Mouse (Mus musculus): ENCODE results near the gene Taar7d. TPM values are rescaled to one million over a fixed set of nuclear protein-coding genes. Genes with fewer than 3 reads are reported as not detected.

Taar7d gene
- total RNA-seq, 4 experiments from 2014 or later, result not detected

Other genes with a start within 250 kb of the Taar7d start
- gene Rps12, start 239.9 kb upstream of the Taar7d start, total RNA-seq (2022), result 100 to 1,000 TPM; 157 to 280 (median 225) TPM
- 10 to 100 TPM; 24.2 to 37.6 (median 28.5) TPM for gene Slc18b1, start 230.2 kb upstream of the Taar7d start, total RNA-seq (2022)
- under 1 TPM in 1 of 4 experiments, not detected in 3; 0.40 TPM for gene Vnn3, start 175.8 kb upstream of the Taar7d start, total RNA-seq (2022)
- under 1 TPM in 2 of 4 experiments, not detected in 2; 0.15 to 0.34 TPM for gene Vnn1, start 132.5 kb upstream of the Taar7d start, total RNA-seq (2022)
- gene Taar1, start 106.9 kb upstream of the Taar7d start, total RNA-seq (2022), result not detected
- not detected for gene Taar2, start 88.7 kb upstream of the Taar7d start, total RNA-seq (2022)
- not detected for gene Taar3, start 77.7 kb upstream of the Taar7d start, total RNA-seq (2022)
- gene Taar4, start 66.7 kb upstream of the Taar7d start, total RNA-seq (2022), result not detected
- not detected for gene Taar5, start 56.5 kb upstream of the Taar7d start, total RNA-seq (2022)
- gene Taar6, start 41.6 kb upstream of the Taar7d start, total RNA-seq (2022), result not detected
- gene Taar7a, start 33.7 kb upstream of the Taar7d start, total RNA-seq (2022), result not detected
- not detected for gene Taar7b, start 27.3 kb upstream of the Taar7d start, total RNA-seq (2022)
- not detected for gene Taar7e, start 10.4 kb downstream of the Taar7d start, total RNA-seq (2022)
- not detected for gene Taar7f, start 22.3 kb downstream of the Taar7d start, total RNA-seq (2022)
- gene Taar8a, start 49.3 kb downstream of the Taar7d start, total RNA-seq (2022), result not detected
- not detected for gene Taar8b, start 65.1 kb downstream of the Taar7d start, total RNA-seq (2022)
- gene Taar8c, start 74.7 kb downstream of the Taar7d start, total RNA-seq (2022), result not detected
- not detected for gene Taar9, start 82.3 kb downstream of the Taar7d start, total RNA-seq (2022)
- gene Stx7, start 122.1 kb downstream of the Taar7d start, total RNA-seq (2022), result 100 to 1,000 TPM; 127 to 149 (median 139) TPM
- gene Moxd1, start 196.3 kb downstream of the Taar7d start, total RNA-seq (2022), result 10 to 100 TPM in 1 of 4 experiments, 1 to 10 TPM in 3; 5.8 to 10.4 (median 8.0) TPM

Measured in left cerebral cortex, adult 8-10 months (tissue).